Mouse (Mus musculus) erythroblast, embryonic 14.5 days (primary cell): ENCODE results near the gene Cdk14.

Experiments used
- GATA1 ChIP-seq: IDR thresholded peaks from 2 replicates; pipeline ENCODE4 v1.6.1; 2012; ENCODE audit warnings: low read length, inconsistent platforms, mixed read lengths
- TAL1 ChIP-seq: IDR thresholded peaks from 3 replicates; pipeline ENCODE4 v1.6.1; 2012; ENCODE audit warnings: low read length, inconsistent platforms, mixed read lengths

- TF ChIP-seq GATA1 = no peak
- TF ChIP-seq TAL1 = no peak
Observed at GRCm38 (mm10) chr5:5365285-5366076, 54.6 kb downstream of the Cdk14 start.
